Mouse (Mus musculus) stomach, embryonic 16.5 days (tissue): ENCODE measurements at regions not wholly inside any gene's neighbourhood (a gene's known extent, or its start where the extent isn't known, plus 50 kb on each side); places are given as distances from the start of the nearest gene placed in this dataset.

Experiments
- ATAC-seq: fragments of 200-750 bp; cut with Nextera tagmentation; 2 replicates; pipeline ENCODE4 v1.8.0; 2017; ENCODE audit warnings: moderate number of reproducible peaks, moderate TSS enrichment; ENCODE audit not compliant: insufficient read depth, low FRiP score
- H3K27ac ChIP-seq: fragments of 300-500 bp; sonication (generic); 2 replicates; pipeline ENCODE4 v1.5.1; 2014; ENCODE audit warnings: low read length
- H3K27me3 ChIP-seq: fragments of 300-500 bp; sonication (generic); 2 replicates; pipeline ENCODE4 v1.6.1; 2014; ENCODE audit warnings: low read length, control low read depth, mixed read lengths; ENCODE audit not compliant: control insufficient read depth, insufficient read depth
- H3K36me3 ChIP-seq: fragments of 300-500 bp; sonication (generic); 2 replicates; pipeline ENCODE4 v1.6.1; 2014; ENCODE audit warnings: low read length; ENCODE audit not compliant: control insufficient read depth, insufficient read depth
- H3K4me1 ChIP-seq: fragments of 300-500 bp; sonication (generic); 2 replicates; pipeline ENCODE4 v1.6.1; 2014; ENCODE audit warnings: low read length, control low read depth, mixed read lengths; ENCODE audit not compliant: control insufficient read depth, insufficient read depth
- H3K4me2 ChIP-seq: fragments of 300-500 bp; sonication (generic); 2 replicates; pipeline ENCODE4 v1.6.1; 2014; ENCODE audit warnings: low read depth, low read length, mixed read lengths
- H3K4me3 ChIP-seq: fragments of 300-500 bp; sonication (generic); replicated peaks from 2 replicates; pipeline ENCODE4 v1.5.1; 2014; ENCODE audit warnings: mild to moderate bottlenecking, low read length
- H3K9ac ChIP-seq: fragments of 300-500 bp; sonication (generic); 2 replicates; pipeline ENCODE4 v1.6.1; 2014; ENCODE audit warnings: low read length
- H3K9me3 ChIP-seq: fragments of 300-500 bp; sonication (generic); replicated peaks from 2 replicates; pipeline ENCODE4 v1.6.1; 2016; ENCODE audit warnings: low read length, control low read depth; ENCODE audit not compliant: control insufficient read depth
- WGBS: fragments of 180-500 bp; shearing (Covaris S2); extraction: QIAGEN DNeasy Blood & Tissue Kit; methylation state at CpG from one replicate; pipeline ENCODE4 v1.1.7; 2014; 5-methylcytosine and 5-hydroxymethylcytosine counted together

DNA sequence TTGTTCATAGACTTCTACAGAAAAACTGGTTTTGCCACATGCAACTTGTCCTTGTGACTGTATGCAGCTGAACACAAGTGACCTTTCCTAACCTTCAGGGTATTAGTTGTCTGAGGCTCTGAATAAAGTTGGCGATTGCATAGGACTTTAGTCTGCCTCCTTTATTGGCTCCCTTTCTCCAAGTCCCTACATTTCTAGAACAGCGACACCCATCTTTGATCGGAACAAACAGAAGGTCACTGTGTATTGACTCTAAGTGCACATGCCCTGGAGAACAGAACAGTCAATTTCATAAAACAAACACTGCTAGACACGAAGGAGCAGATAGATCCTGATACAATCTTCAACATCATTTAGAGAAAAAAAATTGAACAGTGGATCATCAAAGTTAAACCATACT lies 60.2 kb upstream of the Rbms3 start:
- 53% methylated on average over 4 of the region's 4 CpGs for WGBS
- no peak for ATAC-seq
- H3K9me3 ChIP-seq = no peaks in the 10 kb centered on the region
- no peak overlapping the region for H3K4me2 ChIP-seq
- H3K27ac ChIP-seq = no peak overlapping the region
- no peak overlapping the region for H3K4me3 ChIP-seq
- no peaks in the 10 kb centered on the region for H3K36me3 ChIP-seq
- no peaks in the 10 kb centered on the region for H3K4me1 ChIP-seq
- H3K9ac ChIP-seq = no peak overlapping the region
- H3K27me3 ChIP-seq = no peaks in the 10 kb centered on the region
